Mouse (Mus musculus) megakaryocyte, embryonic 14.5 days (primary cell): ENCODE results near the gene Spdye4b. TPM values are rescaled to one million over a fixed set of nuclear protein-coding genes. Genes with fewer than 3 reads are reported as not detected.

Experiments used
- H3K27me3 ChIP-seq: replicated peaks from 2 replicates; pipeline ENCODE3; 2012; ENCODE audit warnings: inconsistent platforms
- H3K36me3 ChIP-seq: replicated peaks from 2 replicates; pipeline ENCODE3; 2012; ENCODE audit warnings: low read length, inconsistent platforms, mixed read lengths
- H3K4me1 ChIP-seq: 2 replicates; pipeline ENCODE4 v1.6.1; 2012; ENCODE audit warnings: inconsistent platforms
- H3K4me3 ChIP-seq: replicated peaks from 2 replicates; pipeline ENCODE3; 2012; ENCODE audit warnings: moderate library complexity, mild to moderate bottlenecking, inconsistent platforms
- H3K9me3 ChIP-seq: 2 replicates; pipeline ENCODE4 v1.6.1; 2012; ENCODE audit warnings: inconsistent platforms
- FLI1 ChIP-seq: IDR thresholded peaks from 2 replicates; pipeline ENCODE4 v1.6.1; 2012; ENCODE audit warnings: low read length, inconsistent platforms, mixed read lengths
- GATA1 ChIP-seq: IDR thresholded peaks from 3 replicates; pipeline ENCODE4 v1.6.1; 2012; ENCODE audit warnings: mixed read lengths, low read length, inconsistent platforms, borderline replicate concordance
- polyA plus RNA-seq: library from polyadenylated mRNA; stranded (reverse); fragments of >175 nt; gene quantifications from 2 replicates; pipeline ENCODE4 v1.2.3, GENCODE M21; 2012; ENCODE audit warnings: low replicate concordance; ENCODE audit not compliant: insufficient read depth

Gene Spdye4b
- polyA plus RNA-seq, 1 experiment = not detected

GRCm38 (mm10) chr5:143253186-143253880, 72.5 kb downstream of the Spdye4b start:
- H3K4me1 ChIP-seq = peaks cover 34% of the 10 kb centered on the region
- peaks cover 77% of the 10 kb centered on the region for H3K27me3 ChIP-seq
- H3K36me3 ChIP-seq = peaks cover 19% of the 10 kb centered on the region
- H3K9me3 ChIP-seq = peaks cover 28% of the 10 kb centered on the region
- H3K4me3 ChIP-seq = peak overlapping the region; percentile 79
- no peak for TF ChIP-seq GATA1
- TF ChIP-seq FLI1 = no peak

DNA sequence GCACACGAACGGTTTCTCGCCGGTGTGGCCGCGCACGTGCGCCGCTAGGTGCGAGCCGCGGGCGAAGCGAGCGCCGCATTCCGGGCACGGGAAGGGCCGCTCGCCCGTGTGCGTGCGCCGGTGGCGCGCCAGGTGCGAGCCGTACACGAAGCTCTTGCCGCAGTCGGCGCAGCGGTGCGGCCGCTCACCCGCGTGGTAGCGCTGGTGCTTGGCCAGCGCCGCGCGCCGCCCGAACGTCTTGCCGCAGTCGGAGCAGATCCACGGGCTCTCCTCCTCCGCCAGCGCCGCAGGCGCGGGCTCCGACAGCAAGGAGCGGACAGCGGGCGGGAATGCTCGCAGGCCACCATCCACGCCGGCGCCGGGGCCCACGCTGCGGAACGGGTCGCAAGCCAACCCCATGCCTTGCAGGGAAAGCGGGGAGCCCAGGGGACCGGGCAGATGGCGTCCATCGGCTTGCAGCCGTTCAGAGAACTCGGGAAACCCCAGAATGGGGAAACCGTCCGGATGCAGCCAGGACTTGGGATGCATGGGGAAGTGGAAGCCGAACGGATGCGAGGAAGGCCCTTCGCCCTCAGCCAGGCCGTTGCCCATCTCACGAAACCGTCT, 73.2 kb downstream of the Spdye4b start:
- peaks cover 83% of the 10 kb centered on the region for H3K27me3 ChIP-seq
- H3K36me3 ChIP-seq = peaks cover 12% of the 10 kb centered on the region
- peaks cover 27% of the 10 kb centered on the region for H3K4me1 ChIP-seq
- H3K9me3 ChIP-seq = peaks cover 28% of the 10 kb centered on the region
- TF ChIP-seq FLI1 (no peak), GATA1 (no peak)
- H3K4me3 ChIP-seq = peak overlapping the region; percentile 79

Other genes with a start within 250 kb of the Spdye4b start
- gene Fscn1, start 220.7 kb upstream of the Spdye4b start, polyA plus RNA-seq = 1.3 and 3.6 TPM in 2 replicates
- 17.7 and 33.1 TPM in 2 replicates for gene Rnf216, start 68.0 kb upstream of the Spdye4b start, polyA plus RNA-seq
- gene Olfr718-ps1, start 33.4 kb upstream of the Spdye4b start, polyA plus RNA-seq = not detected in 2 replicates
- gene Rbak, start 242 bp upstream of the Spdye4b start, polyA plus RNA-seq = 0.18 and 3.4 TPM in 2 replicates
- not detected in 2 replicates for gene Spdye4a, start 45.9 kb downstream of the Spdye4b start, polyA plus RNA-seq
- gene Zfp12, start 54.1 kb downstream of the Spdye4b start, polyA plus RNA-seq = 1.3 and 1.7 TPM in 2 replicates
- gene Zfp316, start 89.0 kb downstream of the Spdye4b start, polyA plus RNA-seq = 1.1 and 1.7 TPM in 2 replicates
- 0.06 TPM in 1 of 2 replicates, not detected in the other for gene Zfp853, start 112.6 kb downstream of the Spdye4b start, polyA plus RNA-seq
- gene E130309D02Rik, start 134.3 kb downstream of the Spdye4b start, polyA plus RNA-seq = 53.2 and 90.1 TPM in 2 replicates
- 56.0 and 65.8 TPM in 2 replicates for gene Zdhhc4, start 148.2 kb downstream of the Spdye4b start, polyA plus RNA-seq
- gene Grid2ip, start 176.3 kb downstream of the Spdye4b start, polyA plus RNA-seq = not detected in 2 replicates
- gene Kdelr2, start 222.8 kb downstream of the Spdye4b start, polyA plus RNA-seq = 42.6 and 69.6 TPM in 2 replicates